Mouse (Mus musculus): Measurements from ENCODE around the gene Castor1. TPM values are rescaled to one million over a fixed set of nuclear protein-coding genes. Genes with fewer than 3 reads are reported as not detected.

Gene Castor1
- total RNA-seq, 2 experiments from 2014 or later = 2.0 to 2.6 TPM

DNA sequence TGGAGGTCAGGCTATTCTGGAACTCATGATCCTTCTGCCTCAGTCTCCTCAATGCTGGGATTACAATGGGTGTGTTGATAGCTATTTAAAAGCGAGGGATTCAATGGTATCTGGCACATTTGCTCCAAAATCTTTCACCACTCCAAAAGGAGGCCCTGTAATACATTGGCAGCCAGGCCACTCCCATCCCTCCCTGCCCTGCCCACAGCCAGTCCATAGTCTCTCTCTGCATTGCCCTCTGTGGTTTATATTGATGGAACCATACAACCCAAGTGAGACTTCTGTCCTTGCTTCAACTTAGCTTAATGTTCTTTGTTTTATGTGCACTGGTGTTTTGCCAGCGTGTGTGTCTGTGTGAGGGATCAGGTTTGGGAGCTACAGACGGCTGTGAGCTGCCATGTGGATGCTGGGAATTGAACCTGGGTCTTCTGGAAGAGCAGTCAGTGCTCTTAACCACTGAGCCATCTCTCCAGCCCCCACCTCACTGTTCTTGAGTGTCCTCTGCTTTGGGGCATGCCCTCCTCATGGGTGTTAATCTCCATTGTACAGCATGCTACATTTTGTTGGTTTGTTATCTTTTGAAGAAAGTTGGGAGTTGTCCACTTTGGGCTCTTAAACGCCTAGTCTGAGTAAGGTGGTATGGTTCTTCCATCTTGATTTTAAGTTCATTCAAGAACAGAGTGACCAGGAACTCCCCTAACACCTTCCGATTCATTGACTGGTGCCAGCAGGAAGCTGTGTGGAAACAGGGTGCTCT, 8.7 kb downstream of the Castor1 start:
- TF ChIP-seq CTCF (IDR thresholded peaks at IDR 0.05) = no peak
- H3K27ac ChIP-seq = no peak overlapping the region
- intact Hi-C loops (cut with DNase I) = no loop called here
- H3K4me3 ChIP-seq = no peak overlapping the region
- no peak for DNase-seq

DNA sequence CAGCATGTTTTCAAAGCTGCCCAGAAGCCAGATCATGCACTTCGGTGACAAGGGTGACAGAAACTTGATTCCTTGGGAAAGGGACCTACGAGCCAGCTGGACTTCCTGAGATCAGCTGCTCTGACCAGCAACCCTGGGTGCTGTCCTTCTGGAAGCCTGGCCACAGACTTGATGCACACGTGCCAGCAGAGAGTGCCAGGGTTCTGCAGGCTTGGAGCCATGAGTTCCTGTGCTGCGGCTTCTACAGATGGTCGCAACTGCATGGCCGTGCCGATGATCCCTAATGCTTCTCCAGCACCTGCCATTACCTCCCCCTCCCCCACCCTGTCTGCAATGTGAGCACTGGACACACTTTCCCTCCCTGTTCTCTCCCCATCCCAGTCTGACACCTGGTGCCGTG, 10.4 kb downstream of the Castor1 start:
- Histone ChIP-seq H3K4me3 (no peak overlapping the region), H3K27ac (no peak overlapping the region)
- intact Hi-C loops (cut with DNase I) = no loop called here
- peak; percentile 87 for DNase-seq
- no peak for TF ChIP-seq CTCF (IDR thresholded peaks at IDR 0.05)

DNA sequence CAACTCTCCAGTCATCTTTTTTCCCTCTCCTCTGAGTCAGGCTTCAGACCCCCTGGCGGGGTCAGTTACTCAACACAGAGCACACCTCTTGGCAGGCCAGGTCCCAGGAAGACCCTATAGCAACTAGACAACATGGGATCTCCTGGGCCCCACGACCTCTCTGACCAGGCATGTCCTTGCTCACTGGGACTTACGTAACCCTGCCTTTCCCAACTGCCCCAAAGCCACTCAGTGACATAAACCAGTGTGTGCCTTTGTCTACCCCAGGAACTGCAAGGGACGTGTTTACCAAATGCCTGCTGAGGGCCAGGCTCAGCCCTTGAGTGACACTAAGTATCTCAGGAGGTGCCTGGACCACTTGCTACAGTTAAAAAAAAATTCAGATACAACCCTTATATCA, 11.8 kb downstream of the Castor1 start:
- H3K27ac ChIP-seq = no peak overlapping the region
- intact Hi-C loops (cut with DNase I) = no loop called here
- no peak for DNase-seq
- H3K4me3 ChIP-seq = no peak overlapping the region
- TF ChIP-seq CTCF (IDR thresholded peaks at IDR 0.05) = no peak

DNA sequence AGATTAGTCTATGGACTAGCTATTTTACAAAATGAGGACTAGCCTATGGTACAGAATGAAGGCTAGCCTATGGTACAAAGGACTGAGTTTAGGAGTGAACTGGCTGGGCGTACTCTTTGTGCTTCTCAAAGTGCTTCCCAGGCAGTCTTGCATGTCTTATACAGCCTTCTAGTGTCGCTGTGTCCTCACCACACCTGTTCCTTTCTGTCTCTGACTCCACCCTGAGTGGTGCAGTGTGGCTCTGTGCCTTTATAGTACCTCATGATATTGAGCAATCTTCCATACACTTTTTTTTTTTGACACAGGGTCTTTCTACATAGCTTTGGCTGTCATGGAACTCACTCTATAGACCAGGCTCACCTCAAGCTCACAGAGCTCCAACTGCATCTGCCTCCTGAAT, 13.4 kb downstream of the Castor1 start:
- TF ChIP-seq CTCF (IDR thresholded peaks at IDR 0.05) = no peak
- no peak overlapping the region for H3K4me3 ChIP-seq
- no peak overlapping the region for H3K27ac ChIP-seq
- intact Hi-C loops (cut with DNase I) = no loop called here
- DNase-seq = no peak

DNA sequence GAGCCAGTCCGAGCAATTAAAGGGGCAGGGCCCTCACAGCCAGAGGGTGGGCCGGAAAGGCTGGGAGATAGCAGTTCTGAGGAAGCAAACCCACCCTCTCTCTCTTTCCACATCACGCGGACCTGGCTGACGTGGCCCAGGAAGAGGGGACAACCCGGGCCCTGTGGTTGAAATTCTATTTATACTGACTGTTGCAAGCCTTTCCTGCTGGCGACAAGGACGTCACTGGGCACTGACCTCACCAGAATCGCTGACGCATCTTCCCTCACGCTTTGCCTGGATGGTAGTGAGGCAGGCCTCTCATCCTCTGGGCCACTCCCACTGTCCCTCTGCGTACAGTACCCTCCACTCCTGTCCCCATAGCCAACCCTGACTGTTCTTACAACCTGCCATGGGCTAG, 14.6 kb downstream of the Castor1 start:
- no peak for TF ChIP-seq CTCF (IDR thresholded peaks at IDR 0.05)
- intact Hi-C loops (cut with DNase I) = no loop called here
- Histone ChIP-seq H3K27ac (no peak overlapping the region), H3K4me3 (no peak overlapping the region)
- DNase-seq = no peak

DNA sequence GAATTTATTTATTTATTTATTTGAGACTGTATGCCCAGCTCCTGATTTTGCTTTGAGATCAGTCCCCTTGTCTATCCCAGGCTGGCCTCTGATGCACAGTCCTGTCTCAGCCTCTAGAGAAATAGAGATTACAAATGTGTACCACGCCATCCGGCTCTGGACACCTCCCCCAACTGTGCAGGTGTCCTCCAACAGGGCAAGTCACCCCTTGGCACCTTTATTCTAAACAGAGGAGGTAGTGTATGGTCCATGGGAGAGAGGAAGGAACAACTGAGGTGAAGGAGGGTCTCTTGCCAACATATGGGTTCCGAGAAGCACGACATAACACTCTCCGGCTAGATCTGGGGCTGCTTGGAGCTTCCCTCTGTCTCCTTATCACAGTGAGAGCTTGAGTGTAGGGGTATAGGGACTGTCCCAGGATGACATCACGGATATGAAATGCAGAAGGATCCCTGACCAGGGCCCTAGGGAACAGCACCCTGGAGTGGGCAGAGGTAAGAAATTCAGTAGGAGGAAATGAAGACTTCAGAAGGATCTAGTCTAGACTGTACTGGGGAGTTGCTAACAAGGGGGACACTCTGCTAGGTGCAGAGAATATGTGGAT, 17.1 kb downstream of the Castor1 start:
- DNase-seq = no peak
- Histone ChIP-seq H3K27ac (no peak overlapping the region), H3K4me3 (no peak overlapping the region)
- no peak for TF ChIP-seq CTCF (IDR thresholded peaks at IDR 0.05)
- intact Hi-C loops (cut with DNase I) = no loop called here

DNA sequence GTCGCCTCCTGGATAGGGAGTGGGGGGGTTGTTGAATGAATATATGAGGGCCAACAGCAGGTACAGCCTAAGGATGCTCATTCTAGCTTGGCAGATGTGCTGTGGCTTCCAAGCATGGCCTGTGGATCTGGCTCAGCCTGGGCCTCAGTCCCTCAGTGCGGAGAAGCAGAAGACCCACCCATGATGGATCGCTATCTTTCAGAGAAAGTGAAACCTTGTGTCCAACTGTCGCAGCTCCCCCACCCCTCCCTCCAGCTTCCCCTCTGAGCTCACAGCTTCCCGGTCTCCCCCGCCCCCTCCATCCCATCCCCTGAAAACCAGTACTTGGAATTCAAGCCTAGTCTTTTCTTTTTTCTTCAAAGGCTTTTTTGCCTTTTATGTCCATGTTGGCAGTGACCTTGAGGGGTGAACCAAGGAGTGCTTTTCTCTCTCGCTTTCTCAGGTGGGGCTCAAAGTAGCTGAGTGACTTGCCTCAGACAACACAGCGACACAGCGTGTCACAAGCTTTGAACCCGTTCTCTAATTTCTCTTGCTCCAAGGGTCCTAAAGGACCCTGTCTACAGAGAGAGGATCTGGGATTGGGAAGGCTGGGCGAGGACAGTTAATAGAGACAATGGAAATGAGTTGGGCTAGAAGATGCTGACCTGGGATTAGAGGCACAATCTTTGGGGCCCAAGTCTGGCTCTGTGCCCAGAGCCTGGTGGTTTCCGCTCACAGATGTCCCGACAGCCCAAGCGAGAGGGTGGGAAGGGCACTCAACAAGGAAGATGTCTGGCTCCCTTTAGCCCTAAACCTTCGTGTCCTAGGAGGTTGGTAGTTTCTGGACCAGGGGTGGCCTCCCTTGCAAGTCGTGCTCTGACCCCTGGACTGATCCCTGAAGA, 17.9 kb downstream of the Castor1 start, which contains the start of gene Osm:
Osm (plus strand) TSS at position 756 of the 881 bp plus-strand sequence.
- intact Hi-C loops (cut with DNase I) = no loop called here
- Histone ChIP-seq H3K4me3 (peak within 1 kb of the TSS; percentile 45), H3K27ac (no peak within 1 kb of the TSS)
- no peak for DNase-seq
- TF ChIP-seq CTCF (IDR thresholded peaks at IDR 0.05) = no peak

DNA sequence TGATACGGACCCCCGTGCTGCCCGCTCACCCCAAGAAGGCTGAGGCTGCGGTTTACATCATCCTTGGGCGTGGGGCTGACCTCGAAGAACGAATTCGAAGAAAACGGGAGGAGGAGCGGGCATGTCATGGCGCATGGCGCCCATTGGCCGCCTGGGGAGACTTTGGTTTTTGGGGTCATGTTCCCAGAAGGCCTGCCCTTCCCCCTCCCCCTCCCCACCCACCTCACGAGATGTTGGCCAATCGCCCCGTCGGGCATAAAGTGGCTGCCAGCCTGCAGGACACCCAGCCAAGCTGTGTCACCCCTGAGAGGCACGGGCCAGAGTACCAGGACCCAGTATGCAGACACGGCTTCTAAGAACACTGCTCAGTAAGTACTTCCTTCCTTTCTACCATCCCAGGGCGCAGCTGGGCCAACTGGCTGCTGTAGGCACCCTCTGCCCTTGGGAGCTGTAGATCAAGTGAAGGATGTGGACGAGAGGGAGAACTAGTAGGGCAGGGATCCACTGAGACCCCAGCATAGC, 18.6 kb downstream of the Castor1 start:
- no peak for DNase-seq
- intact Hi-C loops (cut with DNase I) = no loop called here
- TF ChIP-seq CTCF (IDR thresholded peaks at IDR 0.05) = no peak
- Histone ChIP-seq H3K27ac (no peak overlapping the region), H3K4me3 (peak overlapping the region; percentile 45)

DNA sequence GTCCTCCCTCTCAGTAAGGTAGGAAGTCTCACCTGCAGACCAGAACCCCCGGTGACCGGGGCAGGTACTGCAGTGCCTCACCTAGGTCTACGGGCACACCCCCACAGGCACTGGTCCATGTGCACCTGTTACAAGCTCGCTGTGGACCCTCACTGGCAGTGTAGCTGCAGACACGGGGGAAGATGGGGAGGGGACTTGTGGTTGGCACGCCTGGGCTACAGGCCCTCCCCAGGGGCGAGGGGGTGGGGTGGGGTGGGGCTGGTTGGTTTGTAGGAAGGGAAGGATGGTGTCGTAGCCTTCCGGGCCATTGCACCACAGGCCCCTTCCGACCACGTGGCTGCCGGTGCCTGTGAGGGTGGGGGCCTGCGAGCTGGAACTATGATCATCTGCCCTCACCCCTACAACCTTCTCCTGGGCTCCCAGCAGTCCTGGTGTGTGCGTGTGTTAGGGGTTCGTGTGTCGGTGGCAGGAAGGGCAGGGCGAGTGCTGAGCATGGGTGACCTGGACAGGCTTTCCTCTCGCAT, 19.4 kb downstream of the Castor1 start:
- Histone ChIP-seq H3K27ac (no peak overlapping the region), H3K4me3 (peak overlapping the region; percentile 45; the same call in 1 of the 2 replicates)
- TF ChIP-seq CTCF (IDR thresholded peaks at IDR 0.05) = no peak
- DNase-seq = no peak
- intact Hi-C loops (cut with DNase I) = no loop called here

DNA sequence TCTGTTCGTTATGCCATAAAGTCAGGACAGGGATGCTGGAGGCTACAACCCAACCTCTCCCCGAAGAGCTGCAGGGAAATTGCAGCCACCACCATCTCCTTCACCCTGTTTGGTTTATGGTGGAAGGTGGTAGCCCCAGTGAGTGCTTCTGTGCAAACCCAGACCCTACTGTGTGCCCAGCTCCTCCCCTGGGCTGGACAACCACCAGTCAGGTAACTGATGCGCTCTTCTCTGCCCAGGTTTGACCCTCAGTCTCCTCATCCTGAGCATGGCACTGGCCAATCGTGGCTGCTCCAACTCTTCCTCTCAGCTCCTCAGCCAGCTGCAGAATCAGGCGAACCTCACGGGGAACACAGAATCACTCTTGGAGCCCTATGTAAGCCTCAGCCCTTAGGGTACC, 20.1 kb downstream of the Castor1 start:
- DNase-seq = no peak
- H3K27ac ChIP-seq = no peak overlapping the region
- intact Hi-C loops (cut with DNase I) = no loop called here
- no peak for TF ChIP-seq CTCF (IDR thresholded peaks at IDR 0.05)
- H3K4me3 ChIP-seq = no peak overlapping the region

DNA sequence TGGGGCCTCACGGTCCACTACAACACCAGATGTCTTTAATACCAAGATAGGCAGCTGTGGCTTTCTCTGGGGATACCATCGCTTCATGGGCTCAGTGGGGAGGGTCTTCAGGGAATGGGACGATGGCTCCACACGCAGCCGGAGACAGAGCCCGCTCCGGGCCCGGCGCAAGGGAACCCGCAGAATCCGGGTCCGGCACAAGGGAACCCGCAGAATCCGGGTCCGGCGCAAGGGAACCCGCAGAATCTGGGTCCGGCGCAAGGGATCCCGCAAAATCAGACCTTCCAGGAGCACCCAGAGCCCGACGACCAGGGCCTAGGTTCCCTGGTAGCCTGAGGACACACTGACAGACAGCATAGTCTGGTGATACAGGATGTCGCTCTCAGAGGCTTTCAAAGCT, 21.7 kb downstream of the Castor1 start:
- Histone ChIP-seq H3K27ac (no peak overlapping the region), H3K4me3 (no peak overlapping the region)
- DNase-seq = no peak
- intact Hi-C loops (cut with DNase I) = no loop called here
- no peak for TF ChIP-seq CTCF (IDR thresholded peaks at IDR 0.05)

DNA sequence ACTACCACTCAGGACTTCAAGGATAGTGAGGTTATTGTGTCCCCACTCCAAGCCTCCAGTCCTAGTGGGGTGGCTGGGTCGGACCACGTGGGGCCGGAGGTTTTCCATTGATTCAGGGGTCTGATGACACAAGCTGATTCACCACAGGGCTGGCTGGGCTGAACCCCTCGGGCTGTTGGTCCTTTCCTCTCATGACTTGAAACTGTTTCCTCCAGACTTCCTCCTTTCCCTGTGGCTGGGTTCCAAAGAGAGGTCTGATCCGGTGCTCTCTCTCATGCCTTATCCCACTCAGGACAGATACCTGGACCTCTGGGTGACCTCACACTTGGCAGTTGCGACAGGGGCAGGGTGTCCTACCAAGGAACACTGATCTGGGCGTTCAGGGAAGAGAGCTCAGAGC, 22.1 kb downstream of the Castor1 start:
- H3K27ac ChIP-seq = no peak overlapping the region
- TF ChIP-seq CTCF (IDR thresholded peaks at IDR 0.05) = no peak

More for the DNA sequence above, 22.1 kb downstream of the Castor1 start:
- intact Hi-C loops (cut with DNase I) = no loop called here
- DNase-seq = no peak
- no peak overlapping the region for H3K4me3 ChIP-seq
